Mouse (Mus musculus): ENCODE data around the gene Arrb1. TPM values are rescaled to one million over a fixed set of nuclear protein-coding genes. Genes with fewer than 3 reads are reported as not detected.

Gene Arrb1
- total and polyA plus RNA-seq, 2 experiments: 6.2 to 6.5 TPM

DNA sequence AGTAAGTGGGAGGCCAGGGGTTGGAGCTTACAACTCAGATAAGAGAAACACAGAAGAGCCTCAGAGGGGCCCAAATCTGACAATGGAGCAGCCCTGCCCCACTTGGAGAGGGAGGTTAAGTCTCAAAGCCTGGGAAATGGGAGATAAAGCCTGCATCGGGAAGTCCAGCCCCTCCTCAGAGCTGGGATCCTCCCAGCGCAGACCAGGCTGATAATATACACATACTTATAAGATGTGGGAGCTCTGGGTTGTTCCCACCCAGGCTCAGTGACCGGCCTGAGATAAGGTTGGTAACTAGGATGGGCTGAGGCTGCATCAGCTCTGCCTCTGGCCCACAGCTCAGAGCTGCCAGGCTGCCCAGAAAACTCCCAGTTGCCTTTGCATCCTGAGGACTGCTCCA, 106.8 kb downstream of the Arrb1 start:
- H3K27ac ChIP-seq (replicated peaks; ENCODE audit: insufficient read depth, low read depth, low read length): peak overlapping the region; percentile 76
- no peaks in the 10 kb centered on the region for H3K36me3 ChIP-seq (ENCODE audit: control insufficient read depth, insufficient read depth, low read length)
- H3K27me3 ChIP-seq (ENCODE audit: control insufficient read depth, insufficient read depth, low read length): no peaks in the 10 kb centered on the region
- no peaks in the 10 kb centered on the region for H3K79me2 ChIP-seq (ENCODE audit: control insufficient read depth, insufficient read depth, low read length)
- no peak overlapping the region for H3K9ac ChIP-seq (ENCODE audit: low read depth, low read length)
- WGBS: 29% methylated on average over 3 of the region's 3 CpGs
- H3K4me3 ChIP-seq (ENCODE audit: insufficient read depth, low read depth, low read length): no peak overlapping the region
- no peak for TF ChIP-seq CTCF (IDR thresholded peaks at IDR 0.05; ENCODE audit: low read depth, low read length)
- TF ChIP-seq POLR2A (IDR thresholded peaks at IDR 0.05; ENCODE audit: extremely low read depth, insufficient read depth, low read length): no peak
- no peak for DNase-seq (ENCODE audit: extremely low read depth, low read depth, low spot score)
- H3K4me1 ChIP-seq (ENCODE audit: control insufficient read depth, insufficient read depth, low read length): no peaks in the 10 kb centered on the region

DNA sequence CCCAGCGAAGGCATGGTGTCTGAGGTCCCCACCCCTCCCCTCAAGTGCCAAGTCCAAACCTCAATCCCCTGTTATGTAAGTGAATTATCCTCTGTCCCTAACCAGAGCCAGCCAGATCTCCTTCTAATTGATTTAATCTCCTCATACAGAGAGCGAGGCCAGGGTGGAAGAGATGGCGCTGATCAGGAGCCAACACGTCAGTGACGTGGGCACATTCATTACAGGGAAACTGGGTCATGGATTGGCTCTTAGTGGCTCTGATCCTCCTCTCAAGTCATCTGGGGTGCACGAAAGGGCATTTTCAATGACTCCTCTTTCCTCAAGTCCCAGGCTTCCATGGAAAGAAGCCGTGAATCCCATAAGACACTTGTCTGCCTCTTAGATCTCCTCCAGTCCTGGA, 109.4 kb downstream of the Arrb1 start:
- Histone ChIP-seq H3K4me3 (ENCODE audit: insufficient read depth, low read depth, low read length) (no peak overlapping the region), H3K79me2 (ENCODE audit: control insufficient read depth, insufficient read depth, low read length) (no peaks in the 10 kb centered on the region), H3K27me3 (ENCODE audit: control insufficient read depth, insufficient read depth, low read length) (no peaks in the 10 kb centered on the region), H3K9ac (ENCODE audit: low read depth, low read length) (no peak overlapping the region), H3K4me1 (ENCODE audit: control insufficient read depth, insufficient read depth, low read length) (no peaks in the 10 kb centered on the region; the same call in 1 of the 2 replicates), H3K36me3 (ENCODE audit: control insufficient read depth, insufficient read depth, low read length) (no peaks in the 10 kb centered on the region), H3K27ac (replicated peaks; ENCODE audit: insufficient read depth, low read depth, low read length) (no peak overlapping the region)
- TF ChIP-seq CTCF (IDR thresholded peaks at IDR 0.05; ENCODE audit: low read depth, low read length): no peak
- TF ChIP-seq POLR2A (IDR thresholded peaks at IDR 0.05; ENCODE audit: extremely low read depth, insufficient read depth, low read length): no peak
- 85% methylated on average over 7 of the region's 7 CpGs for WGBS
- no peak for DNase-seq (ENCODE audit: extremely low read depth, low read depth, low spot score)

DNA sequence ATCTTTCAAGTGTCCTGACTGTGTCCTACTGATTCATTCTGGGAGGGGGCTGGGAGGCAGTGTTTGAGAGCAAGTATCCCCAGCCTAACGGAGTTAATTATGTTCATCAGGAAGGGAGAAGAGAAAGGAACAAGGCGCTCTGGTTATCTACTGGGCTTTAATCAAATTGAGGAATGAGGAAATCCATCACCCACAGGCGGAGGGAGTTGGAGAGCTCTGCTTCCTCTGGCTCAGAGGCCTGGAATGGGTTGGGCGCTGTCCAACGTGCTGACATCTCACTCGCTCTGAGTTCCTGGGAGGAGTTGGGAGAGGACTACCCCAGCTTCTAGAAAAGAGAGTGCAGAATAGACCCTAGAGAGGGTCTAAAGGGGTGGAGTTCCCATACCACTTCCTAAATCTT, 113.4 kb downstream of the Arrb1 start:
- no peaks in the 10 kb centered on the region for H3K79me2 ChIP-seq (ENCODE audit: control insufficient read depth, insufficient read depth, low read length)
- H3K9ac ChIP-seq (ENCODE audit: low read depth, low read length): no peak overlapping the region
- no peak for DNase-seq (ENCODE audit: extremely low read depth, low read depth, low spot score)
- no peaks in the 10 kb centered on the region for H3K27me3 ChIP-seq (ENCODE audit: control insufficient read depth, insufficient read depth, low read length)
- H3K36me3 ChIP-seq (ENCODE audit: control insufficient read depth, insufficient read depth, low read length): no peaks in the 10 kb centered on the region
- H3K4me3 ChIP-seq (ENCODE audit: insufficient read depth, low read depth, low read length): no peak overlapping the region
- 0 out of 2 replicates have a peak overlapping the region, but pooled peaks have one; percentile 35 for H3K27ac ChIP-seq (replicated peaks; ENCODE audit: insufficient read depth, low read depth, low read length)
- H3K4me1 ChIP-seq (ENCODE audit: control insufficient read depth, insufficient read depth, low read length): no peaks in the 10 kb centered on the region; the same call in 1 of the 2 replicates
- WGBS: 7% methylated on average over 6 of the region's 6 CpGs
- TF ChIP-seq CTCF (IDR thresholded peaks at IDR 0.05; ENCODE audit: low read depth, low read length) (0 out of 2 replicates have a peak, but pooled peaks have one; percentile 8), POLR2A (IDR thresholded peaks at IDR 0.05; ENCODE audit: extremely low read depth, insufficient read depth, low read length) (no peak)

DNA sequence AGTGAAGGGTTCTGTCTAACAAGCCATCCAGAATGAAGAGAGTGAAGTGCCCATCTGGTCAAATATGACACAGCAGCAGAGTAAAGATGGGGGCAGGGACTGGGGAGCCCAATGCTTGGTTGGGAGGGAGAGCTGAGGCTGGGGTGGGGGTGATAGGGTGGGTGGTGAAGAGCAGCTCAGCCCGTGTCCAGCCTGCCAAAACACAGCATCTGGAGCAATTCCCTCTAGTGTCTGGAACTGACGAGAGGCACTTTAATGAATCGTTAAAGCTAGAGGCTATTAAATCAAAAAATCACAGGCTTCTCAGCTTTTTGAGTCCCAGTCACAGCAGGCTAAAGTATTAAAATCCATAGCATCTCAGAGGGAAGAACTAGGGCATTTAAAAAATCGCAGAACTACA, 114.3 kb downstream of the Arrb1 start:
- Histone ChIP-seq H3K4me3 (ENCODE audit: insufficient read depth, low read depth, low read length) (no peak overlapping the region), H3K4me1 (ENCODE audit: control insufficient read depth, insufficient read depth, low read length) (peaks cover 1% of the 10 kb centered on the region; the same call in 1 of the 2 replicates), H3K79me2 (ENCODE audit: control insufficient read depth, insufficient read depth, low read length) (no peaks in the 10 kb centered on the region), H3K27me3 (ENCODE audit: control insufficient read depth, insufficient read depth, low read length) (no peaks in the 10 kb centered on the region), H3K27ac (replicated peaks; ENCODE audit: insufficient read depth, low read depth, low read length) (no peak overlapping the region), H3K9ac (ENCODE audit: low read depth, low read length) (no peak overlapping the region), H3K36me3 (ENCODE audit: control insufficient read depth, insufficient read depth, low read length) (no peaks in the 10 kb centered on the region)
- DNase-seq (ENCODE audit: extremely low read depth, low read depth, low spot score): no peak
- TF ChIP-seq CTCF (IDR thresholded peaks at IDR 0.05; ENCODE audit: low read depth, low read length): no peak
- no peak for TF ChIP-seq POLR2A (IDR thresholded peaks at IDR 0.05; ENCODE audit: extremely low read depth, insufficient read depth, low read length)
- 65% methylated on average over 4 of the region's 4 CpGs for WGBS

DNA sequence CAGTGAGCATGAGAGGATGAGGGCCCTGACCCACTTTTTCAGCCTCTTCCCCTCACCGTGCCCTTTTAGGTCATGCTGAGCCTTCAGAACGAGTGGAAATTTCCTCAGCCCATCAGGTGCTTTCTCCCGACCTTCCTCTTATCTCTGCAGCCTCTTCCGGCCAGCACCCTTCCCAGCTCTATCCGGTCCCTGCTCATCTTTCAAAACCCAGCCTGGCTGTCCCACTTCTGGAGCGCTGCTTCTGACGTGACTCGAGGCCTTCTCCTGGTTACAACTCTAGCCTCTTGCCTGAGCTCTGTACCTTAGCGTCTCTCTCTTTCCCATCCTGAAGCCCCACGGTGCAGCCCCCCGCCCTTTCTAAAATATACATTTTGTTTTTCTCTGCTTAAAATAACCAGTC, 119.0 kb downstream of the Arrb1 start:
- Histone ChIP-seq H3K79me2 (ENCODE audit: control insufficient read depth, insufficient read depth, low read length) (no peaks in the 10 kb centered on the region), H3K27me3 (ENCODE audit: control insufficient read depth, insufficient read depth, low read length) (no peaks in the 10 kb centered on the region), H3K27ac (replicated peaks; ENCODE audit: insufficient read depth, low read depth, low read length) (peak overlapping the region; percentile 19; the same call in 1 of the 2 replicates), H3K36me3 (ENCODE audit: control insufficient read depth, insufficient read depth, low read length) (peaks cover 12% of the 10 kb centered on the region), H3K4me3 (ENCODE audit: insufficient read depth, low read depth, low read length) (no peak overlapping the region), H3K9ac (ENCODE audit: low read depth, low read length) (no peak overlapping the region), H3K4me1 (ENCODE audit: control insufficient read depth, insufficient read depth, low read length) (0 out of 2 replicates have a peak, but pooled peaks cover 2% of the 10 kb centered on the region)
- DNase-seq (ENCODE audit: extremely low read depth, low read depth, low spot score): no peak
- 67% methylated on average over 11 of the region's 11 CpGs for WGBS
- no peak for TF ChIP-seq POLR2A (IDR thresholded peaks at IDR 0.05; ENCODE audit: extremely low read depth, insufficient read depth, low read length)
- no peak for TF ChIP-seq CTCF (IDR thresholded peaks at IDR 0.05; ENCODE audit: low read depth, low read length)

Other genes starting within 250 kb of the Arrb1 start
- gene Serpinh1, start 182.2 kb upstream of the Arrb1 start, total RNA-seq (2014; rRNA removed): 16.2 and 22.2 TPM in 2 replicates
- gene Serpinh1, start 182.2 kb upstream of the Arrb1 start, polyA plus RNA-seq (2012; rRNA removed): 11.7 and 14.5 TPM in 2 replicates
- 0.28 and 0.67 TPM in 2 replicates for gene Gdpd5, start 154.1 kb upstream of the Arrb1 start, total RNA-seq (2014; rRNA removed)
- 0.71 and 1.7 TPM in 2 replicates for gene Gdpd5, start 154.1 kb upstream of the Arrb1 start, polyA plus RNA-seq (2012; rRNA removed)
- gene Klhl35, start 69.5 kb upstream of the Arrb1 start, total RNA-seq (2014; rRNA removed): 0.13 TPM in 1 of 2 replicates, not detected in the other
- gene Klhl35, start 69.5 kb upstream of the Arrb1 start, polyA plus RNA-seq (2012; rRNA removed): 0.11 TPM in 1 of 2 replicates, not detected in the other
- gene Rps3, start 51.7 kb upstream of the Arrb1 start, total RNA-seq (2014; rRNA removed): 462 and 473 TPM in 2 replicates
- 147 and 154 TPM in 2 replicates for gene Rps3, start 51.7 kb upstream of the Arrb1 start, polyA plus RNA-seq (2012; rRNA removed)
- 1.9 and 2.8 TPM in 2 replicates for gene Tpbgl, start 91.6 kb downstream of the Arrb1 start, total RNA-seq (2014; rRNA removed)
- gene Tpbgl, start 91.6 kb downstream of the Arrb1 start, polyA plus RNA-seq (2012; rRNA removed): 6.3 and 6.4 TPM in 2 replicates
- gene Slco2b1, start 175.9 kb downstream of the Arrb1 start, total RNA-seq (2014; rRNA removed): 107 and 115 TPM in 2 replicates
- gene Slco2b1, start 175.9 kb downstream of the Arrb1 start, polyA plus RNA-seq (2012; rRNA removed): 134 and 139 TPM in 2 replicates
- not detected in 2 replicates for gene Olfr520, start 194.8 kb downstream of the Arrb1 start, total RNA-seq (2014; rRNA removed)
- not detected in 2 replicates for gene Olfr520, start 194.8 kb downstream of the Arrb1 start, polyA plus RNA-seq (2012; rRNA removed)
- not detected in 2 replicates for gene Olfr521, start 228.0 kb downstream of the Arrb1 start, total RNA-seq (2014; rRNA removed)
- gene Olfr521, start 228.0 kb downstream of the Arrb1 start, polyA plus RNA-seq (2012; rRNA removed): not detected in 2 replicates

All from liver, adult 2 months (tissue).